Mouse (Mus musculus) gastrocnemius, adult 2 months (tissue): ENCODE data around the gene Surf1. TPM values are rescaled to one million over a fixed set of nuclear protein-coding genes. Genes with fewer than 3 reads are reported as not detected.

Experiments
- DNase-seq: peaks from one replicate; pipeline ENCODE4 v3.0.0; 2022
- H3K27ac ChIP-seq: fragments of 200-600 bp; 2 replicates; pipeline ENCODE4 v1.8.1; 2022; ENCODE audit warnings: mild to moderate bottlenecking
- H3K4me3 ChIP-seq: fragments of 200-600 bp; 2 replicates; pipeline ENCODE4 v1.8.1; 2022; ENCODE audit warnings: mild to moderate bottlenecking, moderate library complexity
- CTCF ChIP-seq: fragments of 200-600 bp; IDR thresholded peaks from 2 replicates; pipeline ENCODE4 v1.8.1; 2022; ENCODE audit warnings: antibody characterized with exemption, mild to moderate bottlenecking, moderate library complexity
- intact Hi-C: fragments of 180-260 bp; cut with DNase I; formaldehyde crosslinking; loops from one replicate; pipeline ENCODE4 v1.15.1; 2025
- total RNA-seq, 2 experiments: library from RNA; stranded (reverse); gene quantifications; 2 replicates each; pipeline ENCODE4 v1.2.3; 2021

Surf1 gene
- total RNA-seq, 2 experiments from 2014 or later: 41.1 to 41.6 TPM

DNA sequence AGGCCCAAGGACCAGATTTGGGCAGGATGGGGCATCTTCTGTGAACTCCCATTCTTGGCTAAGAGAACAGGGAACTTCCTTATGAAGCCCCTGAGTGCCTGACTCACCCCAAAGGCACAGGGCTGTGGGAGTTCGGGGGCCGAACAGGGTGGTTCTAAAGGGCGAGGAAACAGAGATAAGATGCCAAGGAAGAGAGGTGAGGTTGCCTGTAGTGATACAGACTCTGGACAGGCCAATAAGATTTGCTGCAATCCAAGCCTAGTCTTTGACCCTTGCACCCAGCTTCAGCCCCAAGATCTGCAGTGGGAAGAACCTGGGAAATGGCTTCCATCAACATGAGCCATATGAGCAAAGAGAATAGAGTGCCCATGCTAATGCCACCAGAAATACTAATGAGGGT, 26.9 kb upstream of the Surf1 start:
- H3K27ac ChIP-seq: no peak overlapping the region
- H3K4me3 ChIP-seq: no peak overlapping the region
- TF ChIP-seq CTCF: no peak
- no peak for DNase-seq
- intact Hi-C loops: no loop called here

DNA sequence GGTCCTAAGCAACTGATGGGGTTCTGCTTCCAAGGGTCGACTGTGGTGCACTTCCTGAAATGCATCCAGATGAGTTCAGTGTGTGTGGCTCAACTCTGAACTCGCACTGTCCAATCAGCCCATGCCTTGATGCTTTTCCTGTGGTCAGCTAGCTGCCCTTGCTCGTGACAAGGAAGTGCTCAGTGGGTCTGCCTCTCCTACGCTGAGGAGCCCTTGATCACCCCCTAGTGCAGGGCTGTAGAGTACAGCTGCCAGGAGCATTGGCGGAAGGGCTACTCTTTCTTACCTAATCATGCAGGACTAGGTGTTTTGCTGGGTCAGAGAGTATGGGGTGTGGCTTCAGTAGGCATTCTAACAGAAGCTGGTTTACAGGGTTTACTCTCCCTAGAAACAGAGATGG, 25.2 kb upstream of the Surf1 start:
- intact Hi-C loops: no loop called here
- no peak for TF ChIP-seq CTCF

DNA sequence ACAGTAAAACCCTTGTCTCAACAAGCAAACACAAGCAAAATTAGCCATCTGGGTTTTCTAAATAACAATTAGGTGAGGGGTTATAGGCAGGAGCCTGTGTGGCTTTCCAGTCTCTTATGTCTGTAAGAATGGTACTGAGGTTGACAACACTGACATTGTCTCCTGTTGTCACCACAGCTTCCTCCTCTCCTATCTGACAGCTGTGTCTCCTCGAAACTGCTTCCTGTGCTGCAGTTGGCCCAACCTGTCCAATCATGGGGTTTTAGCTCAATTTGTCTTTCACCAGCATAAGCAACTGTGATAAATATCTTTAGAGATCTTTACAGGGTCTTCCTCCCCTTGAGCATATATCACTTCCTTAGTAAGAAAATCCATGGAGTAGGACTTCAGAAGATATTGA, 20.1 kb upstream of the Surf1 start:
- DNase-seq: no peak
- Histone ChIP-seq H3K4me3 (no peak overlapping the region), H3K27ac (no peak overlapping the region)
- intact Hi-C loops: loop anchor here (5.0 kb wide), 1 partner anchor 71 kb away; the partner anchor contains the start of gene Cacfd1
- no peak for TF ChIP-seq CTCF

More for the DNA sequence above, 25.2 kb upstream of the Surf1 start:
- Histone ChIP-seq H3K27ac (no peak overlapping the region), H3K4me3 (no peak overlapping the region)
- no peak for DNase-seq

DNA sequence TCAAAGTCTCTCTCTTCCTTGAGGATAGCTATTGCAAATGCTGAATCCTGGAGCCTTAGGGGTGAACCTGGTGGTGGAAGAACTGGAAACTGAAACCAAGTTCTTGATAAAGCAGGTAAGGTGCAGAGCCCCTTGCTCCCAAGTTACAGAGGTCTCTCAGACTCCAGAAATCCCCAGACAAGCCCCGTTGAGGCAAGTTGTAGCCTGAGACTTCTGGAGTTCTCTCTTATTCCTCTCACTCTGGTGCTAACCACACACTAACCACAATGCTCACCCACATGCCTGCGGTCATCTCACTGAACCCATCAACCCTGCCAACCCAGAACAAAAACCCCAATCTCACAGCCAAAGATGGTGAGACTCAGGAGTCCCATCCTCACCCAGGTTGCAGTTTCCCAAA, 19.0 kb upstream of the Surf1 start:
- no peak for TF ChIP-seq CTCF
- no peak overlapping the region for H3K4me3 ChIP-seq
- H3K27ac ChIP-seq: no peak overlapping the region
- intact Hi-C loops: loop anchor here (5.0 kb wide), 1 partner anchor 72 kb away; the partner anchor contains the start of gene Cacfd1
- DNase-seq: no peak

DNA sequence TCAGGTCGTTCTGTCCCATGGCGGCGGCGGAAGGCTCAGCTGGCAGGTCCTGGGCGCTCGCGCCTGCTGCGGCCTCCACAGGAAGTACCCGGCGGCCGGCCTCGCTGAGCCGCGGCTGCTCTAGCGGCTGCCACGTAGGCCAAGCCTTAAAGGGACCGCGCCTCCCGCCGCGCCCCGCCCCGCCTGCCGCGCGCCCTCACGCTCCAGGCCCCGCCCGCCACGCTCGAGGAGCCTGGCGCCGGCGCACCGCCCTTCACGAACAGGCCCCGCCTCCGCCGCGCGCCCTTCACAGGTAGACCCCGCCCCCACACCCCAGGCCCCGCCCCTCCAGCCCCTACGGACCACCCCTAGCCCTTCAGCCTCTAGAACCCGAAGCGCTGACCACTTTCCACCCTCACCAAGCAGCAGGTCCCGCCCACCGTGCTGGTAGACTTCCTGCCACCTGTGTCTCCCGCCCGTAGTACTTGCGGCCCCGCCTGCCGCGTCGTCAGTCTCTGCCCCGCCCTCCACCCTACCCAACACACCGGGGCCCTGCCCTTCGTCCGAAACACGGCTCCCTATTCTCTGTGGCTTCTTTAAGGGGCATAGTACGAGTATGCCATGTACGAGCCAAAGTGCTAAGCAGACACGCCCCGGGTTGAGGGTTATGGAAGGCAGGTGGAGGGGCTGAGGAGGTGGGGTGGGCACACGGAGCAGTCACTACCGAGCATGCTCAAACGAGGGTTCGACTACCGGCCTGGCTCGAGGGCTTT, 17.1 kb upstream of the Surf1 start, which contains the start of the genes Surf4 and Stkld1:
TSS of gene Surf4 (minus strand) at position 625 of the 752 bp plus-strand sequence.
TSS of gene Stkld1 (plus strand) at position 744 of the 752 bp plus-strand sequence.
- DNase-seq: peak; percentile 97
- intact Hi-C loops: loop anchor here (2.0 kb wide), 1 partner anchor 23 kb away; the partner anchor contains the start of genes Med22 and Rpl7a
- Histone ChIP-seq H3K4me3 (peak within 1 kb of the TSS; percentile 100), H3K27ac (peak within 1 kb of the TSS; percentile 98)
- peak; percentile 4; the same call in 1 of the 2 replicates for TF ChIP-seq CTCF

DNA sequence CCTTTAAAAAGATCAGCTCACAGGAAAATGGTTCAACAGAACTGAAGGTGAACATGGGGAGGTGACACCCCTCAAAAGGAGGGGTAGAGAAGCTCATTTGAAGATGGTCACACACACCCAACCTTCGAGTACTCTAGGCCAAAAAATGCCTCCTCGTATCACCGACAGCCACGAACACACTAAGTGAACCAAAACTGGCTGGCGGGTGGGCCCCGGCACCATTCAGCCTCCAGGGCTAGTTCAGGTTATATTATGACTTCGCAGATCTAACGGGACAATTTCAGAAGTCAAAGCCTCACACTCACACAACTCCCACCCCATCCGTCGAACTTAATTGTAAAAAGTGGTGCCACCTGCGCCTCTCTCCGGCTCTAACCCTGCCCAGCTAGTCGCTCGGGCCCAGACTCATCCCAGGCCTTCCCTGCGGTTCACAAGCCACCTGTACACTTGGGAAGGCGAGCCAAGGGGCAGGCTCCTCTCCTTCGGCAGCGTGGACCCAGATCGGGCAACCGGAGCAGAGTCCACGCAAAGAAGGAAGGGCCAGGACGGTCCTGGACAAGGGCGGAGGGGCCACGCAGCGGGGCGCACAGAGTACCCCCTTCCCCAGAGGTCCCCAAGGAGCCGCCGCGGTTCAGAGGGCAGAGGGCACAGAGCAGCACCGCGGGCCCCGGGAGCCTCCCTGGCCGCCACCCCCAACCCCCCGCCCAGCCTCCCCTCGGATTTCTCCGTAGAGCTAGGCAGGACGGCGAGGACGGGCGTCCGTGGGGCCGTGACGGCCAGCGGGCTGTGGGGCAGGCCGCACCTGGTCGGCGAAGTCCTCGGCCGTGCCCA, 16.4 kb upstream of the Surf1 start:
- Histone ChIP-seq H3K27ac (peak overlapping the region; percentile 98), H3K4me3 (peak overlapping the region; percentile 100)
- intact Hi-C loops: loop anchor here (2.0 kb wide), 1 partner anchor 22 kb away; the partner anchor contains the start of genes Med22 and Rpl7a
- TF ChIP-seq CTCF: no peak
- no peak for DNase-seq

DNA sequence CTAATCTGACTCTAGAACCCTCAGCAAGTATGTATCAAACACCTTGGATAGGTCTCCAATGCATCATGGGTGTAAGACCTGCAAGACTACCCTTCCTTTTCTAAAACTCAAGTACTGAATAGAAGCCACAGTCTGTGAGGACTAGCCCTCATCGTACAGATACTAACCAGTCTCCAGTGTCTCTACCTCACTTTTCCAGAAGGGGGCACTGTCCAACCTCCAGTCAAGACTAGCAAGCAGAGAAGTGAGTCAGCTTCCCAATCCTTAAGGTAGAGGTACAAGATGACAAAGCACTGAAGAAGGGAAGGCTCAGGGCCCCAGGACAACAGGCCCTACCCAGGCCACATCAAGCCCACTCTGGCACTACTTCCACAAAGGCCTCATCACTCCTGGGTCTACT, 14.1 kb upstream of the Surf1 start:
- Histone ChIP-seq H3K4me3 (peak overlapping the region; percentile 36), H3K27ac (peak overlapping the region; percentile 56)
- peak; percentile 75 for TF ChIP-seq CTCF
- peak; percentile 66 for DNase-seq
- intact Hi-C loops: loop anchor here (1.0 kb wide), 1 partner anchor 108 kb away; no protein-coding TSS in a partner anchor

DNA sequence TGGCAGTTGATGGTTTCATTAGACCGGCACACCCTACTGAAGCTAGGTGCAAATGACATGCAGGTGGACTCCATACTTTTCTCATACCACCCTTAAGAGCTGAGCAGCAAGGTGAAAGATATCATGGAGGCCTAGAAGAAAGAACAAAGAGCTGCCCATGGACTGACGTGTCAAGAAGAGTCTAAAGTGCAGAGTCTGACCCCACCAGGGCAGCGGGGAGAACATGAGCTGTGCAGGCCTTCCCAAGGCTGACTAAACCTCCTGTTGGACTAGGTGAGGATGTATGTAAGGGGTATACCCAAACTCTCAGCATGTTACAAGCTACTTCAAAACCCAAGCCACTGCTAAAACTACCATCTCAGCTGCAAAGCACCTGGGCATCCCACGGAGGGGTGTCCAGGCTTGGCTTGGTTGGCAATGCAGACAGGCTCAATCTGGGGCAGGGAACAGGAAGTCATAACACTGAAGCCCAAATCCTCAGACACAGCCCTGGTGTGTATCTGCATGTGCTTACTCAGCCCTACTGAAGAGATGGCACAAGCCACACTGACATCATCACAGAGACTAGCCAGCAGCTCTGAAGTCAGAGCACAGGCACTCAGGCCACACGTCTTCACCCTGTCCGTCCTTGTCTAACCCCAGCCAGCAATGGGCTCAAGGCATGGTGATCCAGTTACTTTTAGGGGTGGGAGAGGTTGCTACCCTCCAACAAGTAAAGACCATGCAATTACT, 11.6 kb upstream of the Surf1 start:
- Histone ChIP-seq H3K27ac (peak overlapping the region; percentile 35), H3K4me3 (no peak overlapping the region)
- intact Hi-C loops: no loop called here
- peak; percentile 50 for DNase-seq
- TF ChIP-seq CTCF: no peak

DNA sequence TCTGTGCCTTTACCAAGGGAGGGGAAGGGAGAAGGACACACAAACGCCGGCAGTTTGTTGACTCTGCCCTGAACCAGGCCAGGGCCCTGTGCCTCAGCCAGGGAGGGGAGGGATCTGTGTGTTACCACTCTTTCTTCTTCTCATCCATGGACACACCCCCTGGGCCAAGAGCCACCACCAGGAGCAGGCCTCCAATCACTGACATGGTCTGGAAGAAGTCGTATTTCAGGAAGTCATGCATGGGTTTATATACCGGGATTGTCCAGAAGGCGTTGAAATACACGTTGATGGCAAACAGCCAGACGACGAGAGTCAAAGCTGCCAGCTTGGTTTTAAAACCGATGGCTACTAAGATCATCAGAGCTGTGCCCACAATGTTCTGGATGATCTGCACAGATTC, 5.5 kb upstream of the Surf1 start:
- no peak for DNase-seq
- intact Hi-C loops: no loop called here
- TF ChIP-seq CTCF: no peak
- no peak overlapping the region for H3K4me3 ChIP-seq
- peak overlapping the region; percentile 12; the same call in 1 of the 2 replicates for H3K27ac ChIP-seq

DNA sequence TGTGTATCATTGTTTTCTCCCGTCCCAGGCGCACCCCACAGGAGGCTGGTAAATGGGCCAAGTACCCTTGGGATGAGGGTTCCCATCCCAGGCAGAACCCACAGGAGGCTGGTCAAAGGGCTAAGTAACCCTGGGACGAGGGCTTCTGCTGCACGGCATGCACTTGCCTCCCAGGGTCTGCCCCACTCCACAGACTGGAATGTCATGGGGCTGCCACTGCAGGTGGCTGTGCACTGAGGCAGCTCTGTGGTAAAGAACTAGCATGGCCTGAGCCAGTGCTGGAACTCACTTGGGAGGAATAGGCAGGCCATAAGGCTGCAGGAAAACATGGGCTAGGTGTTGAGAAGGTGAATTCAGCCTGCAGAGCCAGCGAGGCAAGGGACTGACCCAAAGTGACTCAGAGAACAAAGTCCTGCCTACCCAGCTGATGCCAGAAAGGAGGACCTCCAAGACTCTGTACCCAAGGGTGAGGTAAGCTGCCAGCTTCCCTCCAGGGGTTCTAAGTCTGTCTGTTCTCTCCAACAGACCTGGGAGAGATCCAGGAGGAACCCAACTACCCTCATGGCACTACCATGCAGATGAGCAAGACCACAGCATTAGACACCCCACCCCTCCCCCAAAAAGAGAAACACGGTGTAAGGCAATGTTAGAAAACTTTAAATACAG, 4.0 kb upstream of the Surf1 start:
- no peak overlapping the region for H3K27ac ChIP-seq
- H3K4me3 ChIP-seq: no peak overlapping the region
- TF ChIP-seq CTCF: no peak
- no peak for DNase-seq
- intact Hi-C loops: no loop called here

DNA sequence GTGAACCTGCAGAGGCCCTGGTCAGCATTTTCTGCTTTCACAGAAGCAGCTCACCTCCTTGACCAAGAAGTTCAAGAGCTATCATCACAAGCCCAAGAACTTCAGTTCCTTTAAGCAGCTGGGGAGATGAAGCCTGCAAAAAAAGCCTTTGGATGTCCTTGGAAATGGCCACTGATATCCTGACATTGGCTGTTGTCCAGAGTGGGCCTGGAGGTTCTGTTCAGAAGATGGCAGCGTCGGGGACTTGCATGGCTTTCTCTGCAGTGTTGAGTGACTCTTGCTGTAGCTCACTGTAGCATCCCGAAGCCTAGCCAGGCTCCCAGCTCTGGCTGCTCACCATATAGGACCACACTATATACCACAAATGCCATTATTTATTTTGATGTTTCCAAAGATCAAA, 3.4 kb upstream of the Surf1 start:
- TF ChIP-seq CTCF: no peak
- H3K4me3 ChIP-seq: no peak overlapping the region
- no peak for DNase-seq
- H3K27ac ChIP-seq: no peak overlapping the region
- intact Hi-C loops: no loop called here

DNA sequence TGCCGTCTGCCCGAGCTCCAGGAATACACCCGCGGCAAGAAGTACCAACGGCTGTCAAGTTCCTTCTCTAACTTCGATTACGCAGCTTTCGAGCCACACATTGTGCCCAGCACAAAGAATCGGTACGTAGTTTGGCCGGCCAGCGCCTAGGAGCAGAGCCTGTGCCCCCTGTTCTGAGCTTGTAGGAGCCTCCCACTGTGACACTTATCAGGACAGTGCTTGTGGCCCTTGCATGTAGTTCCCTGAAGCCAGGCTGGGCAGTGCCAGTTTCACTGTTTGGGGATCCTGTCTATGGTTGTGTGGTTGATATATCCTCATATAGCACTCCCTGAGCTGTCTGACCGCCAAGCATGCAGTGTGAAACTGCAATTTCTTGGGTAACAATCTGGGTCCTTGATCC, 408 bp upstream of the Surf1 start:
- peak overlapping the region; percentile 89 for H3K4me3 ChIP-seq

More for the DNA sequence above, 408 bp upstream of the Surf1 start:
- intact Hi-C loops: no loop called here
- no peak for TF ChIP-seq CTCF
- peak overlapping the region; percentile 93 for H3K27ac ChIP-seq
- DNase-seq: no peak
